Mouse (Mus musculus): ENCODE measurements around the gene Sorbs1. TPM values are rescaled to one million over a fixed set of nuclear protein-coding genes. Genes with fewer than 3 reads are reported as not detected.
A peak's percentile ranks its signal among the peaks of the same experiment; 100 is the strongest.

The Sorbs1 gene
- polyA plus RNA-seq, 1 experiment from 2014 or later = 72.1 TPM

GRCm38 (mm10) chr19:40336694-40337093, 176.9 kb downstream of the Sorbs1 start:
- H3K9me3 ChIP-seq = no peaks in the 10 kb centered on the region
- no peak overlapping the region for H3K4me3 ChIP-seq (replicated peaks)
- ATAC-seq = peak; percentile 65
- no peaks in the 10 kb centered on the region for H3K36me3 ChIP-seq
- no peak overlapping the region for H3K4me2 ChIP-seq (replicated peaks)
- H3K27me3 ChIP-seq (replicated peaks) = no peaks in the 10 kb centered on the region
- no peak overlapping the region for H3K9ac ChIP-seq
- 0 out of 2 replicates have a peak, but pooled peaks cover 3% of the 10 kb centered on the region for H3K4me1 ChIP-seq (replicated peaks)
- 62% methylated on average over 4 of the region's 4 CpGs for WGBS
- no peak overlapping the region for H3K27ac ChIP-seq

- no peaks in the 10 kb centered on the region for H3K9me3 ChIP-seq
- H3K36me3 ChIP-seq = no peaks in the 10 kb centered on the region
- no peaks in the 10 kb centered on the region for H3K27me3 ChIP-seq (replicated peaks)
- H3K9ac ChIP-seq = no peak overlapping the region
- H3K4me1 ChIP-seq (replicated peaks) = 0 out of 2 replicates have a peak, but pooled peaks cover 3% of the 10 kb centered on the region
- H3K4me3 ChIP-seq (replicated peaks) = no peak overlapping the region
- WGBS = 55% methylated on average over 5 of the region's 5 CpGs
- H3K27ac ChIP-seq = no peak overlapping the region
- no peak overlapping the region for H3K4me2 ChIP-seq (replicated peaks)
- no peak for ATAC-seq
Measured at GRCm38 (mm10) chr19:40333905-40334304, 179.7 kb downstream of the Sorbs1 start.

- Histone ChIP-seq H3K27me3 (replicated peaks) (no peaks in the 10 kb centered on the region), H3K9ac (no peak overlapping the region), H3K27ac (no peak overlapping the region), H3K4me3 (replicated peaks) (no peak overlapping the region), H3K4me1 (replicated peaks) (0 out of 2 replicates have a peak, but pooled peaks cover 3% of the 10 kb centered on the region), H3K36me3 (no peaks in the 10 kb centered on the region), H3K9me3 (no peaks in the 10 kb centered on the region), H3K4me2 (replicated peaks) (no peak overlapping the region)
- ATAC-seq = no peak
- WGBS = 86% methylated on average over 4 of the region's 4 CpGs
Measured at GRCm38 (mm10) chr19:40333081-40333480, 180.5 kb downstream of the Sorbs1 start.

DNA sequence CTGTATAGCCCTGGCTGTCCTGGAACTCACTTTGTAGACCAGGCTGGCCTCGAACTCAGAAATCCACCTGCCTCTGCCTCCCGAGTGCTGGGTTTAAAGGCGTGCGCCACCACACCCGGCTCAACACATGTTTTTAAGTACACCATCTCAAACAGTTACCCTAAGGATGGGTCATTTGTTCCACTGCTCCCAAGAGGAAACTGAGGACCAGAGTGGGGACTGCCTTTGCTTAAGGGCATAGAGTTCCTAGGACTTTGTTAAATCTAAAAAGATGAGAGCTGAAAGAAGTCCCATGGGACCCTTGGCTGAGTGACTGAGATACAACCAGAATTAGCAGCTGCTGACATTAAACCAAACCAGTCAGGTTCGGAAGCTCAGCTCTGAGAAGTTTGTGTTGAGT, 181.3 kb downstream of the Sorbs1 start:
- Histone ChIP-seq H3K9ac (no peak overlapping the region), H3K27me3 (replicated peaks) (no peaks in the 10 kb centered on the region), H3K36me3 (no peaks in the 10 kb centered on the region), H3K27ac (no peak overlapping the region), H3K9me3 (no peaks in the 10 kb centered on the region), H3K4me1 (replicated peaks) (0 out of 2 replicates have a peak, but pooled peaks cover 3% of the 10 kb centered on the region), H3K4me3 (replicated peaks) (no peak overlapping the region), H3K4me2 (replicated peaks) (no peak overlapping the region)
- WGBS = 80% methylated on average over 6 of the region's 6 CpGs
- no peak for ATAC-seq

DNA sequence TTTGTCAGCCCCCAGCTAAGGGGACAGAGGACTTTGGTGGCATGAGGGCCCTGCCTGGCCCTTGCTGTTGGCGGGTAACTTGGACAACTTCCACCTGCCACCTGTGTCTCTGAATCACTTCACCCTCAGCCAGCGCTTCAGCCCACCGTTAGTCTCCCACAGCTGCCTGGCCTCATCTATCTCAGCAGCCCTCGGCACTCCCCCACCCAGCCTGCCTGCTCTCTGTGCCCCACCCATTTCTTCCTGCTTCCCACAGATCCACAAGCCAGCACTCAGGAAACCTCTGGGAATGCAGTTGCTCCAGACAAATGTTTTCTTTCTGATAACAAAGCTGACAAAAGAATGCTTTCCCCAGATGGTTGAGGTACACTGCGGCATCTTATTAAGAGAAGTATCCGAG, 181.7 kb downstream of the Sorbs1 start:
- no peak overlapping the region for H3K9ac ChIP-seq
- no peaks in the 10 kb centered on the region for H3K27me3 ChIP-seq (replicated peaks)
- H3K4me2 ChIP-seq (replicated peaks) = no peak overlapping the region
- H3K27ac ChIP-seq = no peak overlapping the region
- ATAC-seq = peak; percentile 73; the same call in 1 of the 2 replicates
- WGBS = 34% methylated on average over 6 of the region's 6 CpGs
- no peaks in the 10 kb centered on the region for H3K9me3 ChIP-seq
- no peak overlapping the region for H3K4me3 ChIP-seq (replicated peaks)
- H3K36me3 ChIP-seq = 0 out of 2 replicates have a peak, but pooled peaks cover under 1% of the 10 kb centered on the region
- 0 out of 2 replicates have a peak, but pooled peaks cover 3% of the 10 kb centered on the region for H3K4me1 ChIP-seq (replicated peaks)

DNA sequence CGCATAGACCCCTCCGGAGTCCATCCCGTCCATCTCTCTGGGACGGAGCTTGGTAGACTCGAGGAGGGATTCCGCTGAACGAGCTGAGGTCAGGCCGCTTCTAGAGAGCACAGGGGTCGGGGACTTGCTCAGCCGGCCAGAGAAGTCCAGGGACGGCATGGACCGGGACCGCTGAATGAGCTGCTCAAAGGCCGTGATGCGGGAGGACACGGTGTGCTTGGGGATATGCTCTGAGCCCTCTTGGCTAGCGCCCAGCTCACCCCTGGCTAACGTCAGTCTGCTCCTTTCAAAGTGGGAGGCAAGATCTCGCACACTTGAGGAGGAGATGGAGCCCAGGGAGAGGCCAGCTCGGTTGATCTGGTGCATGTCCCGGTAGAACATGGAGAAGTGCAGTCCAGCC, 187.5 kb downstream of the Sorbs1 start:
- Histone ChIP-seq H3K27ac (no peak overlapping the region), H3K36me3 (0 out of 2 replicates have a peak, but pooled peaks cover 8% of the 10 kb centered on the region), H3K9ac (no peak overlapping the region), H3K4me2 (replicated peaks) (no peak overlapping the region), H3K4me1 (replicated peaks) (no peaks in the 10 kb centered on the region), H3K9me3 (no peaks in the 10 kb centered on the region), H3K4me3 (replicated peaks) (no peak overlapping the region), H3K27me3 (replicated peaks) (no peaks in the 10 kb centered on the region)
- 93% methylated on average over 21 of the region's 21 CpGs for WGBS
- no peak for ATAC-seq

- WGBS = 84% methylated on average over 8 of the region's 8 CpGs
- H3K27me3 ChIP-seq (replicated peaks) = no peaks in the 10 kb centered on the region
Measured at GRCm38 (mm10) chr19:40325381-40325780, 188.2 kb downstream of the Sorbs1 start.

DNA sequence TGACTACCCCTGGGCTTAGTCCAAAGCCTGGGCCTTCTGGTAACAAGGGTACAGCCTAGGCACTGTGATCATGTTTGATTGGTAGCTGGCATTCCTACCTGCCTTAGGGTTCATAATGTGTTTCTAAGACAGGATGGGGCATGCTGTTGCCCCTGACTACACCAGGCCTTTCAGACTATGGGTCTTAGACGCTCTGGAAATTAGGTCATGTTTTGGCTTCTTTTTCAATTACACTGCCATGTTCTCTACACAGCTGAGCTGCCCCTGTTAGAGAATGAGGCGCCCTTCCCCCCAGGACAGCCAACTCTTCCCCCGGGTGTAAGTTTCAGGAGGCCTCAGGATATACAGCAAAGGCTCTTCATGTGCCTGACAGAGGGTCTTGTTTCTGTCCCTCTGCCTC, 191.4 kb downstream of the Sorbs1 start:
- 84% methylated on average over 3 of the region's 3 CpGs for WGBS
- no peak for ATAC-seq

More at GRCm38 (mm10) chr19:40325381-40325780, 188.2 kb downstream of the Sorbs1 start:
- no peak overlapping the region for H3K4me2 ChIP-seq (replicated peaks)
- no peak overlapping the region for H3K9ac ChIP-seq
- no peak overlapping the region for H3K27ac ChIP-seq
- H3K4me1 ChIP-seq (replicated peaks) = no peaks in the 10 kb centered on the region
- 0 out of 2 replicates have a peak, but pooled peaks cover 8% of the 10 kb centered on the region for H3K36me3 ChIP-seq
- ATAC-seq = no peak
- no peaks in the 10 kb centered on the region for H3K9me3 ChIP-seq
- H3K4me3 ChIP-seq (replicated peaks) = no peak overlapping the region

DNA sequence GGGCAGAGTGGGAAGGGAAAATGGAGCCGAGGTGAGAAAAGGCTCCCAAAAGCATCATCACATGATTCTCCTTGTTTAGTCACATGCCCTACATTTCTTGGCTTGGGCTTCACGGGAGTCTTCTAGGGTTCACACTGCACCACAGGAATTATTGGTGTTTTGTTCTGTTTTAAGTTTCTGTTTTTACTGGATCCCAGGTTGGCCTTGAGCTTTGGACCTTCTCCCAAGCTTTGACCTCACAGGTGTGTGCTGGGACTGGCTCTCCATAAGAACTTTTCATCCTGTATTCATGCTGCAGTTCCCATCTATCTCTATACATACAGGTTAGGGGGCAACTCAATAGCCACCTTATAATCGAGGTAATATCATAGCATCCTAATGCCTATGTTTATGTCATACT, 194.4 kb downstream of the Sorbs1 start:
- Histone ChIP-seq H3K4me2 (replicated peaks) (no peak overlapping the region), H3K9me3 (no peaks in the 10 kb centered on the region), H3K9ac (no peak overlapping the region), H3K4me1 (replicated peaks) (no peaks in the 10 kb centered on the region), H3K27me3 (replicated peaks) (no peaks in the 10 kb centered on the region), H3K4me3 (replicated peaks) (no peak overlapping the region), H3K27ac (no peak overlapping the region), H3K36me3 (no peaks in the 10 kb centered on the region)
- ATAC-seq = no peak
- 86% methylated on average over 3 of the region's 3 CpGs for WGBS

More for the DNA sequence above, 191.4 kb downstream of the Sorbs1 start:
- no peaks in the 10 kb centered on the region for H3K9me3 ChIP-seq
- 0 out of 2 replicates have a peak, but pooled peaks cover 8% of the 10 kb centered on the region for H3K36me3 ChIP-seq
- H3K4me2 ChIP-seq (replicated peaks) = no peak overlapping the region
- no peak overlapping the region for H3K27ac ChIP-seq
- no peaks in the 10 kb centered on the region for H3K27me3 ChIP-seq (replicated peaks)
- H3K4me3 ChIP-seq (replicated peaks) = no peak overlapping the region
- H3K9ac ChIP-seq = no peak overlapping the region
- no peaks in the 10 kb centered on the region for H3K4me1 ChIP-seq (replicated peaks)

DNA sequence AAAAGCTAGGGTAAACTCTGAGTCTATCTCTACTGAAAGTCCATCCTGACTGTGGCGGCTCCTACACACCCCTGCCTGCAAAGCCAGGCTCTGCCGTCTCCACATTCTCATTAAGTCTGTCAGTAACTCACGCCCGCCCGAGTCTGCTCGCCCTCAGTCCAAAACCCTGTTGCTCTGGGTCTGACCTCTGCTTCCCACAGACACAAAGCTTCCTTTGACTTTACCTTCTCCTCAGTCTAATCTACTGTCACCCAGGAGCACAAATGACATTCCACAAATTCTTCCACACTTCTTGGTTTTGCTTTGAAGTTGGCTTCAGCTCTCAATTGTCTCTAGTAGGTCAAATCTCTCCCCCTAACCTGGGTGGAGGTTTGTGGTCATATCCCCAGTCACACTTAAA, 195.1 kb downstream of the Sorbs1 start:
- Histone ChIP-seq H3K4me2 (replicated peaks) (no peak overlapping the region), H3K4me1 (replicated peaks) (no peaks in the 10 kb centered on the region), H3K27ac (no peak overlapping the region), H3K9ac (no peak overlapping the region), H3K4me3 (replicated peaks) (no peak overlapping the region), H3K36me3 (no peaks in the 10 kb centered on the region), H3K9me3 (no peaks in the 10 kb centered on the region), H3K27me3 (replicated peaks) (no peaks in the 10 kb centered on the region)
- no peak for ATAC-seq
- WGBS = 38% methylated on average over 6 of the region's 6 CpGs

- 75% methylated on average over 4 of the region's 4 CpGs for WGBS
- Histone ChIP-seq H3K36me3 (no peaks in the 10 kb centered on the region), H3K9ac (no peak overlapping the region), H3K9me3 (no peaks in the 10 kb centered on the region), H3K27ac (no peak overlapping the region), H3K4me2 (replicated peaks) (no peak overlapping the region), H3K27me3 (replicated peaks) (no peaks in the 10 kb centered on the region), H3K4me3 (replicated peaks) (no peak overlapping the region), H3K4me1 (replicated peaks) (no peaks in the 10 kb centered on the region)
- ATAC-seq = no peak
Measured at GRCm38 (mm10) chr19:40317001-40317400, 196.6 kb downstream of the Sorbs1 start.

DNA sequence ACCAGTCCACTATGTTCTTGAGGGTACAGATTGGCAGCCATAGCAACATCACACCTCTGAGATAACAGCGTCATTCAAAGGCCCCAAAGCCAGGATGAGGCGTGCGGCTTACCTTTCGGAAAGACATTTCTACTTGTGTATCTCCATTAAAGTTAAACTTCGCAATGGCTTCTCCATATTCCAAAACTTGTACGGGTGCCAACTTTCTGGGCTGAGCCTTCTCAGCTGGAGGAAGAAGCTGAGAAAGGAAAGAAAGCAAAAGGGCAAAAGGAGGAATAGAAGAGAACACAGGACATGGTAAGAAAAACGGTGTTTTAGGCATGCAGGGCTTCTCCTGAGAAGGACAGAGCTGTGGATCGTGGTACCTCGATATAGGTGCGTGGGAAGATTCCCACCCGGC, 199.3 kb downstream of the Sorbs1 start:
- 85% methylated on average over 11 of the region's 11 CpGs for WGBS
- Histone ChIP-seq H3K4me2 (replicated peaks) (no peak overlapping the region), H3K9ac (no peak overlapping the region), H3K4me1 (replicated peaks) (no peaks in the 10 kb centered on the region), H3K4me3 (replicated peaks) (no peak overlapping the region), H3K36me3 (no peaks in the 10 kb centered on the region), H3K27ac (no peak overlapping the region), H3K9me3 (no peaks in the 10 kb centered on the region), H3K27me3 (replicated peaks) (no peaks in the 10 kb centered on the region)
- no peak for ATAC-seq

GRCm38 (mm10) chr19:40311631-40312030, 201.9 kb downstream of the Sorbs1 start:
- Histone ChIP-seq H3K4me1 (replicated peaks) (peaks cover 5% of the 10 kb centered on the region; the same call in 1 of the 2 replicates), H3K9ac (no peak overlapping the region), H3K36me3 (no peaks in the 10 kb centered on the region), H3K27ac (no peak overlapping the region), H3K9me3 (no peaks in the 10 kb centered on the region), H3K27me3 (replicated peaks) (no peaks in the 10 kb centered on the region), H3K4me3 (replicated peaks) (no peak overlapping the region), H3K4me2 (replicated peaks) (no peak overlapping the region)
- 96% methylated on average over 8 of the region's 8 CpGs for WGBS
- no peak for ATAC-seq
